Mouse (Mus musculus) kidney, postnatal 4 days (tissue): ENCODE results near the gene Irf2bp1.

Experiments used
- DNase-seq, 2 experiments: peaks; one replicate each; pipeline ENCODE4 v3.0.0; 2021; ENCODE audit warnings: mixed read lengths in 2 of 2

Gene Irf2bp1

GRCm38 (mm10) chr7:19029084-19029653, 25.3 kb downstream of the Irf2bp1 start:
- peak; percentile 77 to 83 for DNase-seq

GRCm38 (mm10) chr7:19031641-19032040, 27.8 kb downstream of the Irf2bp1 start:
- no peak for DNase-seq

GRCm38 (mm10) chr7:19044616-19045015, 40.8 kb downstream of the Irf2bp1 start:
- DNase-seq = no peak

- no peak for DNase-seq
Measured at GRCm38 (mm10) chr7:19046286-19047069, 42.6 kb downstream of the Irf2bp1 start.

GRCm38 (mm10) chr7:19048006-19048527, 44.2 kb downstream of the Irf2bp1 start:
- no peak for DNase-seq

GRCm38 (mm10) chr7:19049252-19049651, 45.4 kb downstream of the Irf2bp1 start:
- no peak for DNase-seq

- DNase-seq = no peak
Measured at GRCm38 (mm10) chr7:19050172-19050571, 46.3 kb downstream of the Irf2bp1 start.

GRCm38 (mm10) chr7:19051161-19051560, 47.3 kb downstream of the Irf2bp1 start:
- no peak for DNase-seq

- DNase-seq = no peak
Measured at GRCm38 (mm10) chr7:19052345-19053135, 48.7 kb downstream of the Irf2bp1 start.

- DNase-seq = no peak
Measured at GRCm38 (mm10) chr7:19053136-19053532, 49.3 kb downstream of the Irf2bp1 start.

- DNase-seq = peak; percentile 82 to 88
Measured at GRCm38 (mm10) chr7:19054047-19054776, 50.4 kb downstream of the Irf2bp1 start, which contains the start of gene Rsph6a. TSS of gene Rsph6a (plus strand) at chr7:19054690.

- DNase-seq = no peak
Measured at GRCm38 (mm10) chr7:19054777-19055076, 50.9 kb downstream of the Irf2bp1 start.

GRCm38 (mm10) chr7:19055108-19055507, 51.3 kb downstream of the Irf2bp1 start:
- DNase-seq = no peak
